Mouse (Mus musculus) embryo, embryonic 11 days (tissue): Measurements from ENCODE around the gene Plekha8.
A peak's percentile ranks its signal among the peaks of the same experiment; 100 is the strongest.

ENCODE experiments used
- DNase-seq: peaks from one replicate; pipeline ENCODE4 v3.0.0-alpha.2; 2015

Gene Plekha8

DNA sequence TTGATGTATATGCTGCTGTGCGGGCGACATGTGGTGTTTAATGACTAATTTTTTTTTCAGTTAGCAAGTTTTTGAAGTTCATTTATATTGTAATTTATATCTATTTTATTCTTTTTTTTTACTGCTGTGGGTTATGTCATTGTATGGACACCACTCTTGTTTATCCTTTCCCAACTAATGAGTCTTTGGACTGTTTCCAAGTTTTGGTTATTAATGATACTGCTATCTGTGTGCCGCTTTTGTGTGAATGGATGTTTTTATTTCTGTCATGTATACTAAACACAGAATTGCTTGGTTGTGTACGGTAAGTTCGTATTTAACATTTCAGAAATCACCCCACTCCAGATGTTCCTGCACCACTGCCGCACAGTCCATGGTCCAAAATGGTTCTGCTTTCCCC, 63.0 kb downstream of the Plekha8 start:
- no peak for DNase-seq

- DNase-seq = no peak
Measured at GRCm38 (mm10) chr6:54669868-54670267, 75.0 kb downstream of the Plekha8 start.

DNA sequence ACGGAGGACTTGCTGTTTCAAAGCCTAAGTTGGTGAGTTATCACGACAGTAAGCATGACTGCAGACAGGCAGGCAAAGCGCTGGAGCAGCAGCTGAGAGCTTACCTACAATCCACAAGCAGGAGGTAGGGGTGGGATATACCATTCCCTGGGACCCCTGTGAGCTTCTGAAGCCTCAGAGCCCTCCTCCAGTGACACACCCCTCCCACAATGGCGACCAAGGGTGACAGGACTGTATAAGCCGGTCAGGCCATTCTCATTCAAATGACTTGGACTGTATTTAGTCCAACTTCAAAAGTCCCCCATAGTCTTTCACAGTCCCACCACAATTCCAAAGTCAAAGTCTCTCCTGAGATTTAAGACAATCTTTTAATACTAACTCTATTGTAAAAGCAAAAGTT, 78.0 kb downstream of the Plekha8 start:
- no peak for DNase-seq

DNA sequence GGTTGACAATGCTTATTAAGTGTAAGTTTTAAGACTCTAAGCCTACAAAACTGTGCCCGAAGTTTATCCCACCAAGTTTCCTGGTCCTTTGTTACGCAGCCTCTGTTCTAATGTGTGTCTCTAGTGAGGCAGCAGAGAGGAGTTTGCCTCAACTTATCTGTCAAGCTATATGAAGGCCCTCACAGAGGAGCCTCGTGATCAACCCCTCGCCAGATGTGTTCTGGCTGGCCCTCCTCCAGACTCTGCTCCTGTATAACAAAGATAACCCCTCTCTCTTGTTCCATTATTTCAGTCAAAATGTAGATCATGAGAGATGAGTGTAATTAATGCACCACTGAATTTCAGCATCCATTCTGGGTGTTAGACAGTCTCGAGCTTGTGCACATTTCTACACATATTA, 84.8 kb downstream of the Plekha8 start:
- no peak for DNase-seq

- peak; percentile 97 for DNase-seq
Measured at GRCm38 (mm10) chr6:54680891-54681745, 86.2 kb downstream of the Plekha8 start, which contains the start of gene Mturn. TSS of gene Mturn (plus strand) at chr6:54681624.

DNA sequence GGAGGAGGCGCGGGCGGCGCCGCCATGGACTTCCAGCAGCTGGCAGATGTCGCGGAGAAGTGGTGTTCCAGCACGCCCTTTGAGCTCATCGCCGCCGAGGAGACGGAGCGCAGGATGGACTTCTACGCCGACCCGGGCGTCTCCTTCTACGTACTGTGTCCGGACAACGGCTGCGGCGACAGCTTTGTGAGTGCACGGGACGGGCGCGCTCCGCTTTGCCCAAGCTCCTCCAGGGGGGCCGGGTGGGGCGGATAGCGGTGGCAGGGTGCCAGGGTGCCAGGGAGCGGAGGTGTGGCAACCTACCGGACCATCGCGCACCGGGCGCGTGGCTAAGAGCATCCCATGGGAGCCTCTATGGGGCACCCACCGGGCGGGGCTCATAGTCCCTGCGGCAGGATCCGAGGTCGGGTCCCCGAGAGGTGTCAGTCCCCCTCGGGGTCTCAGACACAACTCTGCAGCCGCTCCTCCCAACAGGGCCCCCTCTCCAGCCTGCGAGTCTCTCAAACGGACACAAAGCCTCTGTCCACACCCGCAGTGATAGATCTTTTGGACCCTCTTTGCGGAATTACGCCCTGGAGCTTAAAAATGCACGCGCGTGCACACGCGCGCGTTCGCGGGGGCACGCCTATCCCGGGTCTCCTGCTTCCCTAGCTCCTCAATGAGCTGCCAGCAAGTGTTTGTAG, 87.0 kb downstream of the Plekha8 start:
- DNase-seq = peak; percentile 64

- DNase-seq = no peak
Measured at GRCm38 (mm10) chr6:54684085-54684484, 89.2 kb downstream of the Plekha8 start.

DNA sequence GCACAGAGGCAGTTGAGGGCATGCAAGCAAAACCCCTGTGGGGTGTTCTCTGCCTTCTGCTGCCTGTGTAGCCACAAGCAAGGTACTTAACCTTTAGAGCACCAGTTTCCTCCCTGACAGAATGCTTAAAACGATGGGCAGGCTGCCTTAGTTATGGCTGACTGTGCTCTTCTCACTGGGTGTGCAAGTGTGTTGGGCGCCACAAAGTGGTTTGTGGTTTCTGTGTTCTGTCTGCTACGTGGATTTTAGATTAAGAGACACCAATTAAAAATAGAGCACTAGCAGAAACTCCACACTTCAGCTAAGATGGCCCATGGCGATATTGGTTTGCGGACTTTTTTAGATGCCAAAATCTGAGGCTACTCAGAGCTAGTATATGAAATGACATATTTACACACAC, 90.2 kb downstream of the Plekha8 start:
- DNase-seq = no peak

DNA sequence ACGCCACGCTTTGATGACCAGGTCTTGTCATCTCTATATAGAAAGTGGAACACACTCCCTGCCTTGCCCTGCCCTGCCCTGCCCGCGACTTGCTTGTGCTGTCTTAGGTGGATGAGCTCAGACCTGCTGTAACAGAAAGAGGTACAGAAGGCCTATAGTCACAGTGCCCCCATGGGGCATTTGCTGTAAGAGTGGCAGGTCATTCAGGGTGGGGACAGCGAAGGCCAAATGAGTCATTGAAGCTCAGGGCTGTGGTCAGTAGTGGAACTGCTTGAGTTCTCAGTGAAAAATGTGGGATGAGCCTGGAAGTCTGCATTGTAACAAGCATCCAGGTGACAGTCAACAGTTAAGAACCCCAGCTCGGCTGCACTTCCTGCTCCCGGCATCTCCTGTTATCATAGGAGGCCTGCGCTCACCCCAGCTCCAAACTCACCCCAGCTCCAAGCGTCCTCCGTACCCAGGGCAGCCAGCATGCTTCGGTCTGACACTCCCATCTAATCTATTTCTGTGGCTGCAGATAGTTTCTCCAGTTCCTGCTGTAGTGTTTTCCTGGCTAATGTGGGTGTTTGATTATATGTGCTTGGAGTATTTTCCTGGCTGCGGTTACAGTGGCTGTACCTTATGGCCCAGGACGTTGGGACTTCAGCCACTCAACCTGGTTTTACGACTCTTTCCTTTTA, 90.9 kb downstream of the Plekha8 start:
- DNase-seq = no peak

DNA sequence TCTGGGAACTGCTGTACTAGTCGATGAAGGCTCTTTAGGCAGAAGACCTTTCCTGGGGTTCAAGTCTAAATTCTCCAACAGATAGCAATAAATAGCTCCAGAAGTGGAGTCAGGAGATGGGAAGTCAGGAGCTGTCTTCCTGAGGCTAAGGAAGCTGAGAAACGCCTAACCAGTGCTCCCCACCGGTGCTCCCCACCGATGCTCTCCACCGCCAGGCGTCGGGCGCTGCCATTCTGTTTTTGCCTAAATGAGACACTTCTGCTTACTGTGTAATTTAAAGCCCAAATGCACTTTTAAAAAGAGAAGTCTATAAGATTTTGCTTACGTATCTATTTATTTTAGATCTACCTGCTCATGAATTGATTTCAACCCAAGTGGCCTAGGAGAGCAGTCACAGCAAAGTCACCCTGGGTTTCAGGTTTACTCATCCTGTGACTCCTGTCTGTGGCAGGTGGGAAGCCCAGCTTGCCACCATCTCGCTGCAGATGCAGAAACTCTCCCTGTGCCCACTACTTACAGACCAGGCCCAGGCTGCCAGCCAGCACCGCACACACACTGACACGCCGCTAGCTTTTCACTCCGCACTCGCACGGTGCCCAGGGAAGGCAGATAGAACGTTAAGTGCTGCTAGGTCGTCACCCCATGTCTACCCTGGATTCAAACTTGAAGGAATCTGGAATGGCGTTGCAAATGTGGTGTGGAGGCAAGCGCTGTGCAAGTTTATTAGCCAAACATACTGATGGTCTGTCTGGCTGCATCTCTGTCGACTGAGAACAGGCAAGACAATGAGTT, 92.2 kb downstream of the Plekha8 start:
- no peak for DNase-seq

GRCm38 (mm10) chr6:54688467-54689323, 93.8 kb downstream of the Plekha8 start:
- no peak for DNase-seq

- DNase-seq = no peak
Measured at GRCm38 (mm10) chr6:54689686-54690085, 94.8 kb downstream of the Plekha8 start.

DNA sequence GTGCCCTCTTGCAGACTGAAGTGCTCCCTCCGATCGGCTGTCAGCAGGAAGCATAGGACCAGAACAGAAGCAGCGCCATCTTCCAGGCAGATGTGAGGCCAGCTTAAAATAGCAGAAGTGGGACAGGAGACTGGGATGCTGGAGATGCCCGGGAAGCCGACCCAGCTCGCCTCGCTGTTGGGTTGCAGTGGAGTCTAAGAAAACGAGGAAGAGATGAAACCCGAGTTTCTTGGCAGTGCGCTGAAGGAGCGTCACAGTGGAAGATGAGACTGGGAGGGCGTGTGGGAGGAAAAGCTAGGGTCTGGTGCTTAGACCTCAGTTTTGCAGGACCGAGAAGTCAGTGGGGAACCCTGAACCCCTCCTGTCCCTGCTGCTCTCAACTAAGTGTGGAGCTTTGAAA, 95.9 kb downstream of the Plekha8 start:
- no peak for DNase-seq

DNA sequence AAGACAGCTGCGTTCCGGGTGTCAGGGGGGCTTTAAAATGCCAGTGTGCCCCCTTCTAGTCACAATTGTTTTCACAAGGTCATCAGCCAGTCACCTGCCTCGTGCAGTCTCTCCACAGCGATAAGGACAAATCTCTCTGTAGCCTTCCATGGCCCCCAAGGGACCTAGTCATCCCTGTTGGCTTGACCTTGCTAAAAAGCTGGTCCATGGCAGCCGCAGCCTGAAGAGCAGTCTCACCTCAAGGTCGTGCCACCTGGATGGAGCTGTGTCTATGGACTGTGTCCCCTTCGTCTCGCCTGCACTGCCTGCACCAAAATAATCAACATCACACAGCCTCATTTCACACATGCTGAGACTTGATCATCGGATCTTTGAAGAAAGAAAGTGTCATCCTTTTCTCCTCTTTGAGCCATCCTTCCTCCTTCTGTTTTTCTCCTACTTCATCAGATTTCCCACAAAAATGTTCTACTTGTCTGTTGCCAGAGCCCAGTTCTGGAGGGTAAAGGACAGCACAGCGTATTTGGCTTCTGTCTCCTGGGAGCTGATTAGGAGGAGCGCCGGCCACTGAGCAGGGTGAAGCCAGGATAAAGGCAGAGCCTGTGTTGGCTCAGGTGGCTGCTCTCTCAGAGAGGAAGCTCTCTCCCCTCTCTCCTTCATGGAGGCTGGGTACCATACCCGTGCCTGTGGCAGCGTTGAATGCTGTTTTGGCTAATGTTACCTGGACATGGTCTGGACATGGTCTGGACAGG, 96.6 kb downstream of the Plekha8 start:
- no peak for DNase-seq

GRCm38 (mm10) chr6:54692201-54692600, 97.3 kb downstream of the Plekha8 start:
- no peak for DNase-seq

DNA sequence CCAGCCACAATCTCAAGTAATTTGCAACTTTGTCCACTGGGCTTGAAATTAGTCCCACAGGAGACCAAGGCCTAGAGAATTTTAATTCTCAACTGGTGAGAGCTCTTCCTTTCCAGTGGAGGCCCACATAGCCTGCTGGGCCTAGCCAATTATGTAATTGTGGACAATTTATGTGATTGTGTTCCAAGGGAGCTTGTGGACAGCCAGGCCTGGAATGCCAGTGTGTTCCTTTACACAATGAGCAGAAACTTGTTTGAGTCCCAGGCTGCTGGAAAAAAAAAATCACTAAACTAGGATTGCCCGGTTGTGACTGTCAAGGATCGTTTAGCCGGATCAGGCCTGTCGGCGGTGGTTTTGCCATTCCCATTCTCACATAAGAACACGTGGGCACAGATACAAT, 98.4 kb downstream of the Plekha8 start:
- no peak for DNase-seq
